Mouse (Mus musculus) left cerebral cortex, postnatal 36 days (tissue): ENCODE results near the gene Hoxc13. TPM values are rescaled to one million over a fixed set of nuclear protein-coding genes. Genes with fewer than 3 reads are reported as not detected.

ENCODE experiments used
- DNase-seq, 2 experiments: peaks; one replicate each; pipeline ENCODE4 v3.0.0; 2021 to 2022; ENCODE audit warnings: low spot score in 2 of 2, mixed read lengths in 1 of 2
- intact Hi-C: fragments of 180-260 bp; cut with DNase I; formaldehyde crosslinking; loops from one replicate; pipeline ENCODE4 v1.15.1; 2025
- microRNA-seq: library from miRNA; unstranded; fragments of <30 nt; microRNA quantifications from one replicate; pipeline ENCODE4 v1.2.0, GENCODE M21; 2022
- total RNA-seq, 2 experiments: library from RNA; stranded (reverse); gene quantifications; 2 replicates each; pipeline ENCODE4 v1.2.3; 2021

The Hoxc13 gene
- total RNA-seq, 2 experiments from 2014 or later: not detected

- intact Hi-C loops: no loop called here
- no peak for DNase-seq
Measured at GRCm38 (mm10) chr15:102977423-102977974, 56.6 kb downstream of the Hoxc13 start.

Small RNA genes within 50 kb of the gene (microRNA-seq; reads per million reads assigned to microRNA genes)
- gene Mir196a-2: not detected

Other genes with a start within 250 kb of the Hoxc13 start
- 10 to 100 TPM in 1 of 2 experiments, 1 to 10 TPM in 1; 8.8 to 11.0 TPM for gene Atp5g2, start 248.8 kb upstream of the Hoxc13 start, total RNA-seq
- gene Calcoco1, start 198.9 kb upstream of the Hoxc13 start, total RNA-seq: 10 to 100 TPM; 70.8 to 82.0 TPM
- not detected for gene Hoxc12, start 15.7 kb downstream of the Hoxc13 start, total RNA-seq
- not detected for gene Hoxc11, start 33.3 kb downstream of the Hoxc13 start, total RNA-seq
- not detected for gene Hoxc10, start 45.7 kb downstream of the Hoxc13 start, total RNA-seq
- gene Hoxc5, start 46.3 kb downstream of the Hoxc13 start, total RNA-seq: not detected
- not detected for gene Hoxc9, start 55.3 kb downstream of the Hoxc13 start, total RNA-seq
- not detected for gene Hoxc8, start 69.5 kb downstream of the Hoxc13 start, total RNA-seq
- gene Hoxc6, start 77.2 kb downstream of the Hoxc13 start, total RNA-seq: not detected
- not detected for gene Hoxc4, start 97.8 kb downstream of the Hoxc13 start, total RNA-seq
- gene Smug1, start 246.0 kb downstream of the Hoxc13 start, total RNA-seq: 10 to 100 TPM; 18.3 to 20.0 TPM